Mouse (Mus musculus) MN1 (cell line): ENCODE results near the gene Hpcal1.

Experiments used
- DNase-seq: peaks from one replicate; pipeline ENCODE4 v3.0.0-alpha.2; 2016; ENCODE audit warnings: low spot score

Gene Hpcal1

DNA sequence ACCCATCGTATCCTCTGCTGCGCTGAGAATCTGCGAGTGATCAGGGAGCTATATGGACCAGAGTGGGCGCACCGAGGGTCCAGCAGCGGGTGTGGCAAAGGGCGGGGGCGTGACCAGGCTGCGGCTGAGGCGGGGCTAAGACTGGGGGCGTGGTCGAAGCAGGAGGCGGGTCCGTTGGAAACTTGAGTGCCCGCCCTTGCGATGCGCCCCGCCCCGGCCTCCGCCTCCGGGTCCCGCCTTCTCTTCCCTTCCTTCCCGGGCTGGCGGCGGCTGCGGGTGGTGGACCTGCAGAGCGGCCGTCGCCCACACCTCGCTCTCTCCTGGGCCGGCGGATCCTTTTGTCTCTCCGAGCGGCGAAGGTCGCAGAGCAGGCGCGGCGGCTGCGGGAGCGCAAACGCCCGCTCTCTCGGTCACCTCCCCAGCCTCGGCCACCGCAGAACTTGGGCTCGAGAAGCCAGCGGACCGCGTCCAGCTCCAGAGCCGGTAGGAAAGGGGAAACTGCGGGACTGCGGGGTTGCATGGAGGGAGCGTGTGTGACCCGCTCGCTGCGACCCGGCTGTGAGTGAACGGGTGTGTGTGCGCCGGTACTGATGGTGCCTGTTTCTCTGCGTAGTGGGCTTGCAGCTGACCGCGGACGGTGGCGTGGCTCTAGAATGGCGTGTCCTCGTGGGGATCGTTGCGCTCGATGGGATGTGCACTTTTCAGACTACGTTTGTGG, at the start of gene Hpcal1:
TSS of gene Hpcal1 (plus strand) at position 293 of the 718 bp plus-strand sequence.
- DNase-seq = no peak

DNA sequence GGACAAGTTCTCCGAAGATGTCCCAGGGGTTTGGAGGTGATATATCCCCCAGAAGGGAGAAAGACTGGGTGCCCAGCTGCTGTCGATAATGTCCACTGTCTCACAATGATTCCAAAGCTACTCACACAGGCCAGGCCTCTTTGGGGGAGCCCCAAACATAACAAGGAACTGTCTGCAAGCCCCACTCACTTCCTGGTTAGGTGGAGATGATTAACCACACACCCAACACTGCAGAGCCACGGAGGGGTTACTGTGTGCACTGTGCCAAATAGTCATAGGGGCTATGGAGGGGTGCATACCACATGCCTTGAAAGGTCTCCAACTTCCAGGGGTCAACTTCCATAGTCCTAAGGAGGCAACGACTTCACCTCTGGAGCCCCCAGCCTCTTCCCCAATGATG, 49.4 kb upstream of the Hpcal1 start:
- no peak for DNase-seq

DNA sequence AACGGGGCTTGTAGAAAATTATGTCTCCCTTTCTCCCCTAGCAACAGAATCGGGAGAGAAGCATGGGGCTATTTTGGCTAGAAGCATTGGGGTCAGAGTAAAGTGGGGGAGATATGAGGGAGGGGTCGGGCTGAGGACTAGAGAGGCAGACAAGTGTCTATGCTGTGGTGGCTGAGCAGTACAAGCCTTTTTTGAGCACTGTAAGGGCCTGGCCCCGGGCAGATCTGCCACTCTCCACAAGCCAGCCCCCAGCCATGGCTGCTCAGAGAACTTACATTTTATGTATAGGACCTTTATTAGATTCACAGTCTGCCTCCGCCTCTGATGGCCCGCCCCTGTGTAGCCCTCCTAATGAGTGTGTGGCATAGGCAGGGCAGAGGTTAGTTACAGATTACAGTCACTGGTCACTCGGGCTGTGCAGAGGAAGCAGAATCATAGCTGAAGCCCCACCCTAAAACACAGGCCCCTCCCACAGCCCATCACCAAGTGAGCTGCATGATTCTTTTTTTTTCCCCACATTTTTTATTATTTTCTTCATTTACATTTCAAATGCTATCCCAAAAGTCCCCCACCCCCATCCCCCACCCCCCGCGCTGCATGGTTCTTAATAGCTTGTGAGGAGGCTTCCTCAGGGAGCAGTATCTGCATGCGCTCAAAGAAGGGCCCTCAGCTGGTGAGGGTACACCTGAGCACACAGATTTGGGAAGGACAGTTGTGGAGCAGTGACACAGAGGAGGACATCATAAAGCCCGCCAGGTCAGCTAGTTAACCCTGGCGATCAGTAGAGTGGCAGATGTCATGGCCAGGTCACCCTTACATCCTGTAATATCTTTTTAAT, 46.1 kb upstream of the Hpcal1 start:
- DNase-seq = no peak

DNA sequence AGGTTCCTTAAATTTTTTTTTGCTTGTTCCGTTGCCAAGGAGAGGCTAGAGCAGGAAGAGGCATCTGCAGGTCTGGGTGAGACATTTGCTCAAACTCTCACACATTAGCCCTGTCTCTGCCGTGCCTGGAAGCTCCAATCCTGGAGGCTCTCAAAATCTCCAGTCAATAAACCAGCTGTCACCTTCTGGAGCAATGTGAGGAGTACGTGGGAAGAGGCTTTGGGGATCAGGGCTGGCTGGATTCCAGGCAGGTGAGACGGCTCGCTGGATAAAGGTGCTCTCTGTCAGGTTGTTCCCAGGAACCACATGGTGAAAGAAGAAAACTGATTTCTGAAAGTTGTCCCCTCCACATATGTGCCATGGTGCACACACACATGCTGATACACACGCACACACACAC, 44.2 kb upstream of the Hpcal1 start:
- DNase-seq = no peak

DNA sequence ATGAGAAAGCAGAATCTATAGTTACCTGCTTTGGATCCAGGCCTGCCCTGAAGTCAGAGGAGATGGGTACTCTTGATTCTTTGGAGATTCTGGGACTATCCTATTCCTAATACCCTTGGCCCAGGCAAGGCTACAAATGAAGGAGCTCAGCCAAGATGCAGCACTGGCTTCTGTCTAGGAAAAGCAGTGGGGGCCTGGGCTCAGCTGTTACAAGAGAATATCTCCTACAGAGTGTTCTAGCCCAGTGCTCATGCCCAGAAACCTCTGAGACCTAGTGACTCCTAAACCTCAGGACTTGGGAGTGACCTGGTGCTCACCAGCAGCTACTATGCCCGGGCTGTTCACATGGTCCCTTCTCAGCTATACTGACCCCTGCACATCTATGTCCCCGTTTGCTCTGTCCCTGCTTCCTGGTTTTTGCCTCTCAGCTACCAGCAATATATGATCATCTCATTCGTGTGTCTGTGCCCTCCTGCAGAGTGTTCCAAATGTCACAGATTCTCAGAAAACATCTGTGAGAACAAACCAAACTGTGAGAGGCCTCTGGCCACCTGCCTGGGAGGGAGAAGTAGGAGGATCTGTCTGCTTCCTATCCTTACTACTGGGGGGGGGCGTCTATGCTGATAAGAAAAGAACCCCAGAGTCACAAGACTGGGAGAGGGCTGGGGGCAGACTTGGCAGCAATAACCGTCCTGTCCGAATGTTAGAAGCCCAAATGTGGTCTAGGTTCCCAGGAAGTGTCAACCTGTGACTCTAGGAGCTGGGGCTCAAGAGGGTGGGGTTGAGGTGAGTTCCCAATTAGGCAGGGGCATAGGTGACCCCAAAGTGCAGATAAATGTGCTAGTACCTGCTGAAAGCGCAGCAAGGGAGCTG, 39.2 kb upstream of the Hpcal1 start:
- no peak for DNase-seq

DNA sequence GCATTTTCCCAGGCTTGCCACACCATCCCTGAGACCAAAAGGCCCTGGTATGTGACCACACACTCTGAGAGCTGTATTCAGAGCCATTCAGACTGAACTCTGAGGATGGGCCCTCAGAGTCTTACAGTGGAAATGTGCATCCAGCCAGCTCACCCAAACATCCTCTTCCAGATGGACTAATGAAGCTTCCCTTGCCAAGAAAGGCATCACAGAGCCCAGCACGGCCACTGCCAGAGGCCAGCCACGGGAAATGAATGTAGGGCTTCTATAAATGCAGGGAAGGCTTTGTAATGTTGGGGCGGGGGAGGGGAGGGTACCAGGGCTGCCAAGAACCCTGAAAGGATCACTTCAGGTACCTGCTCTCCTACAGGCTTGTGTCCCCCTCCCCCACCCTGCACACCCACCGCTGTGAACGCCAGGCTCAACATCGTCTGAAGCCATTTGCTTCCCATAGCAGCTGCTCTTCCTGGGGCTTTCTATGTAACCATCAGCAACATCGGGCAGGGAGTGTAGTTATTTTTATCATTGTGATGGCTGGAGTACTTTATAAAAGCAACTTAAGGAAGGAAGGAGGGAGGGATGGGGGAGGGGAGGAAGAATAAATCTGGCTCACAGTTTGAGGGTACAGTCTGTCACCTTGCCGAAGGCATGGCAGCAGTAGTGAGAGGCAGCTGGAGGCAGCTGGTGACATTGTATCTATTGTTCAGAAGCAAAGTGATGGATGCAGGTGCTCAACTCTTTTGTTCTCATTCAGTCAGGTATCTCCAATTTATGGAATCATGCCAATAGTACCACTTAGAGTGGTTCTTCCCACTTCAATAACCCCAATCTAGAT, 38.2 kb upstream of the Hpcal1 start:
- DNase-seq = no peak

DNA sequence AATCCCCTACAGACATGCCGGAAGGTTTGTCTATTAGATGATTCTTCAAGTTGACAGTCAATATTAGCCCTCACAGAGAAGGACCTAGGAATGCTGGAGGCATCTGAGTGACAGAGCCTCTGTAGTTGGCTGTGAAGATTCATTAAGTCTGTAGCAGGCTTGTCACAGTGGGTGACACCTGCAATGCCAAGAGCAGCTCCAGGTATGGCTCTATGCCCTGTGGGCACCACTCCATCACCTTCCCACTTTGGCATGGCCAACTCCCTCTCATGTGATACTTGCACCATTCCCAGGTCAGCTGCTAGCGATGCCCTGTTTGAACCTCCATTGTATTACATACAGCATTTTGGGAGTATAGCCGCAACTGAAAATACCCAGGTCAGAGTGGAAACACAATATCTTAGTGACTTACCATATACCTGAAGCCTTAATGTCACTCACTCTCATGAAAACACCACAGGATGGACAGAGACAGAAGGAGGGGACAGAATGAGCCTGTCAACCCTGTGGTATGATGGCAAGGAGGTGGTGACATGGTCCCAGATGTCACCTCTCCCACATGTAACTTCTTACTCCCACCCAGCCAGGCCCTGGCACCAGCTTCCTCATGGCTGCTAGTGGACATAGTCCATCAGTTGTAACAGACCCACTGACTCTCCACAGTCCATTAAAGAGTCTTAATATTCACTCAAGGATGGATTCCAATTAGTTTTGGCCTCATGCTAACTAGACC, 37.4 kb upstream of the Hpcal1 start:
- DNase-seq = no peak

DNA sequence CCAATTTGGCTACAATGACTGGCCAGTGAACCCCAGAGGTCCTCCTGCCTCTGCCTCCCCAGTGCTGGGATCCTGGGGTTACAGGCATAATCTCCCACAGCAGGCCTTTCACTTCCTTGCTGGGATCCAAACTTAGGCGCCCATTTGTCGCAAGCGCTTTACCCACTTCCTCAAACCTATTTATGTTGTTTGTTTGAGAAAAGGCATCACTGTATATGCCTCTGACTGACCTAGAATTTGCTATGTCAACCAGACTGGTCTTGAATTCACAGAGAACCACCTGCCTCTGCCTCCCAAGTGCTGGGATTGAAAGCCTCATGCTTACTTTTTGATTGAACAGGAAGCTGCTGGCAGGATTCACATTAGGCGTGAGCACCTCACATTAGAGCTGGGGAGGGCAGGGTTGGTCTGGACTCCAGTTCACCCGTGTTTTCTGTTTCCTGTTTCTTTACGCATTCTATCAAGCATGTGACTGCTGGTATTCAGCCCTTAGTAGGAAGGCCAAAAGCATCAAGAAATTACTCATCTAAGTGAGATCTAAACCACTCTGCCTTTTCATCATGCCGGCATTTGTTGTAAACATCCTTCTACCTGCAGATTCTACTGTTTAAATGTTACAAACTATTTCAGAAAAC, 33.0 kb upstream of the Hpcal1 start:
- DNase-seq = no peak

DNA sequence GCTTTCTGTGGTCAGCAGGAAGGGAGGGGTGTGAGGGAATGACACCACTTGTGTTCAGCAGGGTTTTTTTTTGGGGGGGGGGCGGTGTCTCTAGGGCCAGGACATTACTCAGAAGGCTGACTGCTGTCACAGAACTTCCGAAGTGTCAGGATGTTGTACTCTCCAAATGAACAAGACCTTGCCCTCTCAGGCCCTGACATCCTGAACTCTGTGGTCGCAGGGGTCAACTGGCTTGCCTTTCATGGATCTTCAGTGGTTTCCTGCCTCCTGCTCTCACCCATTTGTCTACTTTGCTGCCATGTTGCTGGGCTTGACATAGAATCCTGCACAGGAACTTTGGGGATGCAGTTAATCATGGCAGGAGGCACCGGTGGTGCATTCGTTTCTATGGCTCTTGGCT, 32.1 kb upstream of the Hpcal1 start:
- no peak for DNase-seq

GRCm38 (mm10) chr12:17661483-17661920, 29.2 kb upstream of the Hpcal1 start:
- no peak for DNase-seq

- DNase-seq = no peak
Observed at GRCm38 (mm10) chr12:17663991-17664635, 26.5 kb upstream of the Hpcal1 start.

GRCm38 (mm10) chr12:17665906-17666326, 24.7 kb upstream of the Hpcal1 start:
- DNase-seq = no peak

- no peak for DNase-seq
Observed at GRCm38 (mm10) chr12:17666616-17667015, 24.0 kb upstream of the Hpcal1 start.

- DNase-seq = no peak
Observed at GRCm38 (mm10) chr12:17673729-17674128, 16.9 kb upstream of the Hpcal1 start.

DNA sequence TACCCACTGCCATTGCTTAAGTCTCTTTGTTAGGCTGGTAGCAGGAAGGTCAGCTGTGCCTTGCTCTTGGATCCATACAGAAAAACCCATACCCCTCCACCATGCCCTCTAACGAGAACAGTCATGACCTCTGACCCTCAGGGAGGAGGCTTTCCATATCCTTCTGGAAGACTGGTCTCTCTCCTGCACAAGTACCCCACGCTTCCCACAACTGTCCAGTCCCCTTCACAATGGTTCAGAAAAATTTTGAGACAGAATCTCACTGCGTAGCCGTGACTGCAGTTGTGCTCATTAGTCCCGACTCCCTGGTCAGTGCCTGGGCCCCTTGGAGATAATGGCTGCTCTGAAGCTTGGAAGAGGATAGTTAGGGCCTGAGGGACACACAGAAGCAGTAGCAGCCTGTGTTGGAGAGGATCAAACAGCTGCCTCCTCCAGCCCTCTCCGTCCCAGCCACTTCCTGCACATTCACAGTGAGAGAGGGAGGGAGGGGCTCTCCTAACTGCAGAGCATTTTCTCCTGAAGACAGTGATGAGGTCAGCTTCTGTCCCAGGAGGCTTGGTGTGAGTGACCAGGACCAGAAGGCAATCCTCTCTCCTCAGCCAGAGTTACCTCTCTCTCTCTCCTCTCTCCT, 16.4 kb upstream of the Hpcal1 start:
- DNase-seq = no peak

DNA sequence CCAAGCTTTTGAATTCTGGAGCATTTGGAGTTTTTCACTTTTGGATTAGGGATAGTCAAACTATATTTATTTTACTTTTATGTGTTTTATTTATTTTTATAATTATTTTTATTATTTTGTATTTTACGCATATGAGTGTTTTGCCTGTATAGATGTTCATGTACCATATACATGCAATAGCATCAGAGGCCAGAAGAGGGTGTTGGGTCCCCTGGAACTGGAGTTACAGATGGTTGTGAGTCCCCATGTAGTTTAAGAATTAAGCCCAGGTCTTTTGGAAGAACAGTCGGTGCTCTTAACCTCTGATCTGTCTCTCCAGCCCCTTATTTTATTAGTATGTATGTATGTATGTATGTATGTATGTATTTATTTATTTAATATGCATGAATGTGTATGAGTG, 12.9 kb upstream of the Hpcal1 start:
- no peak for DNase-seq

DNA sequence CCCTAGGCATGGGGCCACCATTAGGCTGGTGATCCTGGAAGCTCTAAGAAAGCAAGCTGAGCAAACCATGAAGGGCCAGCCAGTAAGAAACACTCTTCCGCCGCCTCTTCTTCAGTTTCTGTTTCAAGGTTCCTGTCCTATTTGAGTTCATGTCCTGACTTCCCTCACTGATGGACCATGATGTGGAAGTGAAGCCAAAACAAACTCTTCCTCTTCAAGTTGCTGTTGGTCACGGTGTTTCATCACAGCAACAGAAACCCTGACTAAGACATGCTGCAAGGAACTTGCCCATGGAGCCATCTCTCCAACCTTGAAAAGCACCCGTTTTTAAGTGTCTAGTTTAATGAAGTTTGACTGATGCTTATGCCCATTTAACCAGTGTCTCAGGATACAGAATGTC, 11.1 kb upstream of the Hpcal1 start:
- DNase-seq = no peak

DNA sequence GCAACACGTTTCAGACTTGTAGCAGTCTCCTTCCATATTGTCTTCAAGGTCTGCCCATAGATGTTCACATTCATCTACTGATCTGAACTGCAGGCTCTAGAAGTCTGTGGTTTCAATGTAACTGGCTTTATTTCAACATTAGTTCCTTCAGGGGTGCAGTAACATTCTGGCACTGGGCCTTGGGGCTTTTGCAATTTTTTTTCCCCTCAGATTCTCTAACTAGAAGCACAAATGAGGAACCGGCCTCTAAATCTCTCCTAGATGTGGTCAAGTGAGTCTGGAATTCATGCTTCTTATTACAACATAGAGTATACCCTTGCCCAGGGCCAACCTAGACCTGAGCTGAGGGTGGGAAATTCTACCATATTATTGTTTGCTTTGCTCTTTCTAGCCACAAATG, 8.5 kb upstream of the Hpcal1 start:
- DNase-seq = no peak

DNA sequence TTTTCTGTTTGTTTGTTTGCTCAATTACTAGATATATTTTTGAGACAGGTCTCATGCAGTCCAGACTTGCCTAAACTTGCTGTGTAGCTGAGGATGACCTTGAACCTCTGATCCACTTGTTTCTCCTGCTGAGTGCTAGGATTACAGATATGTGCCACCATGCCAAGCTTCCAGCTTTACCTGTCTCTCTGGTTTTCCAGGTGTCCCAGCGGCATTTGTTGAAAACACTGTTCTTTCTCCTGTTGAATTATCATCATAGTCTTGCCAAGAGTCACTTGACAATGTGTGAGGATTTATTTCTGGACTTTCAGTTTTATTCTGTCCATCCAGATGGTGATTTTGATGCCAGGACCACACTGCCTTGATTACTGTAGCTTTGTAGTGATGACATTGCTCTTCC, 6.3 kb upstream of the Hpcal1 start:
- DNase-seq = no peak
